Mouse (Mus musculus) thymus, postnatal 10 days (tissue): ENCODE measurements around the gene Pdp2.
"Not testable (repeated sequence)": the region's sequence is repeated elsewhere in the genome, so short reads cannot be mapped to it uniquely, and the experiment has no call there.

Experiments
- DNase-seq, 2 experiments: peaks; one replicate each; pipeline ENCODE4 v3.0.0; 2021; ENCODE audit warnings: low spot score in 2 of 2

Gene Pdp2

GRCm38 (mm10) chr8:104632486-104632885, 41.2 kb downstream of the Pdp2 start:
- DNase-seq, result no peak

GRCm38 (mm10) chr8:104633156-104633744, 42.0 kb downstream of the Pdp2 start:
- DNase-seq, result no peak

- DNase-seq, result no peak
Observed at GRCm38 (mm10) chr8:104635004-104635710, 43.9 kb downstream of the Pdp2 start.

- no peak for DNase-seq
Observed at GRCm38 (mm10) chr8:104638010-104638409, 46.8 kb downstream of the Pdp2 start.

- DNase-seq, result peak in 1 of 2 experiments; percentile 2
Observed at GRCm38 (mm10) chr8:104640241-104640640, 49.0 kb downstream of the Pdp2 start.

- DNase-seq, result peak; percentile 3 to 5
Observed at GRCm38 (mm10) chr8:104640831-104641370, 49.6 kb downstream of the Pdp2 start.

GRCm38 (mm10) chr8:104641426-104642323, 50.4 kb downstream of the Pdp2 start, which contains the start of gene Ciao2b:
Gene Ciao2b (minus strand): TSS chr8:104641965.
- DNase-seq, result peak; percentile 81

- DNase-seq, result peak in 1 of 2 experiments; percentile 2
Observed at GRCm38 (mm10) chr8:104642324-104642654, 51.0 kb downstream of the Pdp2 start.

- DNase-seq, result not testable (repeated sequence)
Observed at GRCm38 (mm10) chr8:104644187-104644586, 52.9 kb downstream of the Pdp2 start.
